ENCODE assay signal across 23 mouse cellular contexts in the genomic region with DNA sequence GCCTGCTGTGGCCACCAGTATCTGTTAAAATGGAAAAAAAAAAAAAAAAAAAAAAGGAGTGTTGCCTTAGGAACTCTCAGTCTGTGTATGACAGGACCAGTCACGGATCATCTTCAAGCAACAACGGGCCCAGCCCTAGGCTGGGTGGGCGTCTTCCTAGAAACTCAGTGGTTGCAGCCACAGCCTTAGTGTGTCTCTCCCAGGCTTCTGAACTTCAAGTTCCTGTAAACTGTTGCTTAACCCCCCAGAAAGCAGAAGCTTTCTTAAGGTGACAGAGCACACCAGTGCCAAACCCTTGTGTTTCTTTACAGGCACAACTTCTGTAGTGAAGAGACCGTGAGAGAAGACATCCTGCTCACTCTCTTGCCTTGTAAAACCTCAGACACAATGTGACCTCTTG. TPM values are rescaled to one million over a fixed set of nuclear protein-coding genes. Genes with fewer than 3 reads are reported as not detected.
DNase-seq lines count a peak whose midpoint lies in the region; ATAC-seq and TF ChIP-seq lines count a peak whose summit lies in the region.
"Had no signal": no experiment of that assay in that cellular context is flagged by ENCODE, and none has a peak within 500 bp of the region (broad histone marks: within the 10 kb centered on the region; RNA-seq: fewer than 3 reads in every experiment).

No protein-coding gene starts in this region.

- H3K9me3 ChIP-seq in lung, postnatal 0 days (ENCODE audit: low read length), result no peaks in the 10 kb centered on the region
- no peaks in the 10 kb centered on the region for H3K9me3 ChIP-seq in limb, embryonic 10.5 days (replicated peaks)
- H3K9me3 ChIP-seq: embryonic facial prominence, embryonic 13.5 days; forebrain, embryonic 12.5 days; heart, embryonic 13.5 days; hindbrain, embryonic 12.5 days had no signal

- H3K9ac ChIP-seq in lung, postnatal 0 days (replicated peaks; ENCODE audit: low read depth), result no peak overlapping the region
- H3K9ac ChIP-seq: embryonic facial prominence, embryonic 13.5 days; forebrain, embryonic 12.5 days; heart, embryonic 13.5 days; hindbrain, embryonic 12.5 days had no signal

- no peaks in the 10 kb centered on the region for H3K27me3 ChIP-seq in lung, postnatal 0 days (replicated peaks; ENCODE audit: insufficient read depth, low read length)
- H3K27me3 ChIP-seq in limb, embryonic 10.5 days (ENCODE audit: low read depth, poor library complexity, severe bottlenecking), result no peaks in the 10 kb centered on the region
- H3K27me3 ChIP-seq: embryonic facial prominence, embryonic 13.5 days; forebrain, embryonic 12.5 days; heart, embryonic 13.5 days; hindbrain, embryonic 12.5 days had no signal

- no peak overlapping the region for H3K4me2 ChIP-seq in lung, postnatal 0 days (replicated peaks; ENCODE audit: low read depth, low read length)
- H3K4me2 ChIP-seq: embryonic facial prominence, embryonic 13.5 days; forebrain, embryonic 12.5 days; heart, embryonic 13.5 days; hindbrain, embryonic 12.5 days had no signal

- H3K27ac ChIP-seq in lung, postnatal 0 days (ENCODE audit: low read length), result no peak overlapping the region
- no peak overlapping the region for H3K27ac ChIP-seq in limb, embryonic 10.5 days
- H3K27ac ChIP-seq: embryonic facial prominence, embryonic 13.5 days; forebrain, embryonic 12.5 days; heart, embryonic 13.5 days; hindbrain, embryonic 12.5 days had no signal

- H3K36me3 ChIP-seq in lung, postnatal 0 days (ENCODE audit: insufficient read depth, low read length), result no peaks in the 10 kb centered on the region
- no peaks in the 10 kb centered on the region for H3K36me3 ChIP-seq in limb, embryonic 10.5 days
- H3K36me3 ChIP-seq: embryonic facial prominence, embryonic 13.5 days; forebrain, embryonic 12.5 days; heart, embryonic 13.5 days; hindbrain, embryonic 12.5 days had no signal

- H3K4me1 ChIP-seq in lung, postnatal 0 days (ENCODE audit: insufficient read depth, low read depth, low read length), result no peaks in the 10 kb centered on the region
- H3K4me1 ChIP-seq in limb, embryonic 10.5 days, result peaks cover 5% of the 10 kb centered on the region; the same call in 1 of the 2 replicates
- H3K4me1 ChIP-seq: embryonic facial prominence, embryonic 13.5 days; heart, embryonic 13.5 days; hindbrain, embryonic 12.5 days had no signal

- no peak for TF ChIP-seq CTCF in lung, postnatal 0 days (IDR thresholded peaks at IDR 0.05)

- H3K4me3 ChIP-seq in lung, postnatal 0 days (ENCODE audit: low read depth, low read length), result no peak overlapping the region
- no peak overlapping the region for H3K4me3 ChIP-seq in limb, embryonic 10.5 days
- H3K4me3 ChIP-seq: embryonic facial prominence, embryonic 13.5 days; forebrain, embryonic 12.5 days; heart, embryonic 13.5 days; hindbrain, embryonic 12.5 days had no signal

- no peak for ATAC-seq in lung, postnatal 0 days
- peak; percentile 77 for ATAC-seq in granulocyte monocyte progenitor cell, adult 5-6 weeks (replicated peaks; ENCODE audit: poor library complexity, severe bottlenecking)
- ATAC-seq: forebrain, embryonic 16.5 days; hindbrain, embryonic 16.5 days had no signal

- 63% methylated on average over 4 of the region's 4 CpGs for whole genome bisulfite sequencing in lung, postnatal 0 days
- 44% methylated on average over 4 of the region's 4 CpGs for WGBS in limb, embryonic 10.5 days

- no peak for TF ChIP-seq EP300 in lung, postnatal 0 days (IDR thresholded peaks at IDR 0.05)

- DNase-seq in lung, postnatal 0 days (ENCODE audit: low spot score), result peak; percentile 28
- DNase-seq in lung, postnatal 14 days, result no peak
- peak; percentile 5 for DNase-seq in c-Kit-positive CD71-negative TER-119-negative erythroid progenitor cells, embryonic 14.5 days (ENCODE audit: low read depth)
- no peak for DNase-seq in limb, embryonic 10.5 days (ENCODE audit: low spot score)
- DNase-seq in cerebellum, adult 11 months, result no peak
- DNase-seq: adrenal gland, adult 2 months; adrenal gland, postnatal 25 days; cerebellum, adult 8-10 months; cerebellum, postnatal 14 days; gastrocnemius, postnatal 10 days; heart, postnatal 36 days had no signal

RNA-seq across cellular contexts. Expression of a gene that starts 15.0 kb away (rescaled TPM):
- 7.8 and 8.1 TPM in 2 replicates for polyA plus RNA-seq in lung, postnatal 0 days (2015; fragmentation: Nextera tagmentation; extraction: Ambion mirVana)
- not detected in 2 replicates for total RNA-seq in granulocyte monocyte progenitor cell, adult 5-6 weeks (2014; fragmentation: Nextera tagmentation)
- not detected in 2 replicates for total RNA-seq in granulocyte monocyte progenitor cell, adult 5-6 weeks (2017)
- 0.25 TPM in 1 of 2 replicates, not detected in the other for polyA plus RNA-seq in limb, embryonic 10.5 days (2016; fragmentation: Nextera tagmentation; extraction: Ambion mirVana)
- total RNA-seq: adrenal gland, adult 2 months; adrenal gland, postnatal 25 days; ES-E14; gastrocnemius, postnatal 10 days; heart, adult 8-10 months; heart, postnatal 36 days had no signal
- polyA plus RNA-seq: adrenal gland, adult 2 months; cortical plate, adult 2 months; embryonic facial prominence, embryonic 13.5 days; forebrain, embryonic 12.5 days; frontal cortex, adult 2 months; hindbrain, embryonic 12.5 days; hindbrain, embryonic 16.5 days had no signal

RNA-seq across cellular contexts. Expression of a gene that starts 15.8 kb away (rescaled TPM):
- polyA plus RNA-seq in lung, postnatal 0 days (2015; fragmentation: Nextera tagmentation; extraction: Ambion mirVana), result 0.10 and 0.23 TPM in 2 replicates
- not detected in 2 replicates for total RNA-seq in granulocyte monocyte progenitor cell, adult 5-6 weeks (2014; fragmentation: Nextera tagmentation)
- not detected in 2 replicates for total RNA-seq in granulocyte monocyte progenitor cell, adult 5-6 weeks (2017)
- polyA plus RNA-seq in limb, embryonic 10.5 days (2016; fragmentation: Nextera tagmentation; extraction: Ambion mirVana), result 0.11 TPM in 1 of 2 replicates, not detected in the other
- total RNA-seq: adrenal gland, adult 2 months; adrenal gland, postnatal 25 days; gastrocnemius, postnatal 10 days; heart, adult 8-10 months; heart, postnatal 36 days had no signal
- polyA plus RNA-seq: adrenal gland, adult 2 months; embryonic facial prominence, embryonic 13.5 days; forebrain, embryonic 12.5 days; heart, postnatal 0 days; hindbrain, embryonic 12.5 days had no signal

RNA-seq across cellular contexts. Expression of a gene that starts 50.5 kb away (rescaled TPM):
- not detected in 2 replicates for polyA plus RNA-seq in lung, postnatal 0 days (2015; fragmentation: Nextera tagmentation; extraction: Ambion mirVana)
- not detected in 2 replicates for total RNA-seq in granulocyte monocyte progenitor cell, adult 5-6 weeks (2014; fragmentation: Nextera tagmentation)
- total RNA-seq in granulocyte monocyte progenitor cell, adult 5-6 weeks (2017), result not detected in 2 replicates
- polyA plus RNA-seq in limb, embryonic 10.5 days (2016; fragmentation: Nextera tagmentation; extraction: Ambion mirVana), result not detected in 2 replicates
- total RNA-seq: adrenal gland, postnatal 25 days; gastrocnemius, postnatal 10 days; heart, adult 8-10 months; heart, postnatal 36 days had no signal
- polyA plus RNA-seq: adrenal gland, adult 2 months; embryonic facial prominence, embryonic 13.5 days; forebrain, embryonic 12.5 days; forebrain, embryonic 16.5 days; heart, embryonic 13.5 days; heart, postnatal 0 days; hindbrain, embryonic 12.5 days; hindbrain, embryonic 16.5 days had no signal

Comparison
In these comparisons a context has a peak if more than half of its experiments do, and no peak if none do; other contexts are left out.
1. DNase-seq: peak in lung, postnatal 0 days (single experiment) and c-Kit-positive CD71-negative TER-119-negative erythroid progenitor cells, embryonic 14.5 days (single experiment); none in lung, postnatal 14 days (single experiment), limb, embryonic 10.5 days (single experiment) and cerebellum, adult 11 months (single experiment).